Mouse (Mus musculus): Measurements from ENCODE around the gene Srpk2. TPM values are rescaled to one million over a fixed set of nuclear protein-coding genes. Genes with fewer than 3 reads are reported as not detected.

Srpk2 gene
- total and polyA plus RNA-seq, 2 experiments from 2014 or later: 69.3 to 151 TPM

- ATAC-seq (ENCODE audit: low FRiP score): no peak
- no peak for TF ChIP-seq CTCF (IDR thresholded peaks at IDR 0.05)
- no peak for DNase-seq (ENCODE audit: low spot score)
- no peaks in the 10 kb centered on the region for H3K9me3 ChIP-seq (ENCODE audit: low read length)
- 72% methylated on average over 2 of the region's 2 CpGs for WGBS
- no peak overlapping the region for H3K4me2 ChIP-seq (ENCODE audit: low read depth, low read length, poor library complexity, severe bottlenecking)
- no peak overlapping the region for H3K27ac ChIP-seq (ENCODE audit: low read depth, low read length)
- H3K4me3 ChIP-seq (ENCODE audit: low read depth, low read length): no peak overlapping the region
- H3K4me1 ChIP-seq (ENCODE audit: insufficient read depth, low read length): peaks cover 4% of the 10 kb centered on the region; the same call in 1 of the 2 replicates
- H3K36me3 ChIP-seq (ENCODE audit: insufficient read depth, low read length): no peaks in the 10 kb centered on the region
- no peak overlapping the region for H3K9ac ChIP-seq (replicated peaks; ENCODE audit: low read length, poor library complexity, severe bottlenecking)
- no peaks in the 10 kb centered on the region for H3K27me3 ChIP-seq (ENCODE audit: insufficient read depth, low read length)
Measured at GRCm38 (mm10) chr5:23581484-23582060, 102.8 kb downstream of the Srpk2 start.

GRCm38 (mm10) chr5:23579120-23579880 is 105.1 kb downstream of the Srpk2 start:
- H3K4me3 ChIP-seq (ENCODE audit: low read depth, low read length): no peak overlapping the region
- H3K9ac ChIP-seq (replicated peaks; ENCODE audit: low read length, poor library complexity, severe bottlenecking): no peak overlapping the region
- no peak overlapping the region for H3K27ac ChIP-seq (ENCODE audit: low read depth, low read length)
- H3K9me3 ChIP-seq (ENCODE audit: low read length): no peaks in the 10 kb centered on the region
- ATAC-seq (ENCODE audit: low FRiP score): no peak
- no peaks in the 10 kb centered on the region for H3K27me3 ChIP-seq (ENCODE audit: insufficient read depth, low read length)
- no peak overlapping the region for H3K4me2 ChIP-seq (ENCODE audit: low read depth, low read length, poor library complexity, severe bottlenecking)
- no peak for TF ChIP-seq CTCF (IDR thresholded peaks at IDR 0.05)
- H3K4me1 ChIP-seq (ENCODE audit: insufficient read depth, low read length): peaks cover 4% of the 10 kb centered on the region; the same call in 1 of the 2 replicates
- DNase-seq (ENCODE audit: low spot score): no peak
- no peaks in the 10 kb centered on the region for H3K36me3 ChIP-seq (ENCODE audit: insufficient read depth, low read length)
- WGBS: 100% methylated on average over 3 of the region's 3 CpGs

GRCm38 (mm10) chr5:23578322-23578957 is 106.0 kb downstream of the Srpk2 start:
- H3K4me2 ChIP-seq (ENCODE audit: low read depth, low read length, poor library complexity, severe bottlenecking): no peak overlapping the region
- H3K27me3 ChIP-seq (ENCODE audit: insufficient read depth, low read length): no peaks in the 10 kb centered on the region
- 85% methylated on average over 4 of the region's 4 CpGs for WGBS
- no peak overlapping the region for H3K4me3 ChIP-seq (ENCODE audit: low read depth, low read length)
- ATAC-seq (ENCODE audit: low FRiP score) (no peak), DNase-seq (ENCODE audit: low spot score) (no peak)
- TF ChIP-seq CTCF (IDR thresholded peaks at IDR 0.05): no peak
- peaks cover 4% of the 10 kb centered on the region; the same call in 1 of the 2 replicates for H3K4me1 ChIP-seq (ENCODE audit: insufficient read depth, low read length)
- no peaks in the 10 kb centered on the region for H3K9me3 ChIP-seq (ENCODE audit: low read length)
- no peak overlapping the region for H3K27ac ChIP-seq (ENCODE audit: low read depth, low read length)
- H3K9ac ChIP-seq (replicated peaks; ENCODE audit: low read length, poor library complexity, severe bottlenecking): no peak overlapping the region
- no peaks in the 10 kb centered on the region for H3K36me3 ChIP-seq (ENCODE audit: insufficient read depth, low read length)

GRCm38 (mm10) chr5:23577847-23578246 is 106.6 kb downstream of the Srpk2 start:
- Histone ChIP-seq H3K4me3 (ENCODE audit: low read depth, low read length) (no peak overlapping the region), H3K4me1 (ENCODE audit: insufficient read depth, low read length) (peaks cover 4% of the 10 kb centered on the region; the same call in 1 of the 2 replicates), H3K27me3 (ENCODE audit: insufficient read depth, low read length) (no peaks in the 10 kb centered on the region), H3K9me3 (ENCODE audit: low read length) (no peaks in the 10 kb centered on the region), H3K36me3 (ENCODE audit: insufficient read depth, low read length) (no peaks in the 10 kb centered on the region), H3K4me2 (ENCODE audit: low read depth, low read length, poor library complexity, severe bottlenecking) (no peak overlapping the region), H3K27ac (ENCODE audit: low read depth, low read length) (no peak overlapping the region), H3K9ac (replicated peaks; ENCODE audit: low read length, poor library complexity, severe bottlenecking) (no peak overlapping the region)
- WGBS: 31% methylated on average over 4 of the region's 4 CpGs
- TF ChIP-seq CTCF (IDR thresholded peaks at IDR 0.05): no peak
- ATAC-seq (ENCODE audit: low FRiP score) (no peak), DNase-seq (ENCODE audit: low spot score) (peak; percentile 56)

GRCm38 (mm10) chr5:23576336-23577094 is 107.9 kb downstream of the Srpk2 start:
- Histone ChIP-seq H3K9ac (replicated peaks; ENCODE audit: low read length, poor library complexity, severe bottlenecking) (no peak overlapping the region), H3K4me3 (ENCODE audit: low read depth, low read length) (no peak overlapping the region), H3K4me2 (ENCODE audit: low read depth, low read length, poor library complexity, severe bottlenecking) (no peak overlapping the region), H3K27ac (ENCODE audit: low read depth, low read length) (peak overlapping the region; percentile 32; the same call in 1 of the 2 replicates), H3K9me3 (ENCODE audit: low read length) (no peaks in the 10 kb centered on the region), H3K36me3 (ENCODE audit: insufficient read depth, low read length) (no peaks in the 10 kb centered on the region), H3K4me1 (ENCODE audit: insufficient read depth, low read length) (peaks cover 4% of the 10 kb centered on the region; the same call in 1 of the 2 replicates), H3K27me3 (ENCODE audit: insufficient read depth, low read length) (no peaks in the 10 kb centered on the region)
- no peak for ATAC-seq (ENCODE audit: low FRiP score)
- DNase-seq (ENCODE audit: low spot score): no peak
- no peak for TF ChIP-seq CTCF (IDR thresholded peaks at IDR 0.05)
- WGBS: 44% methylated on average over 6 of the region's 6 CpGs

Data from midbrain, postnatal 0 days (tissue).